Mouse (Mus musculus) embryonic facial prominence, embryonic 13.5 days (tissue): Measurements from ENCODE around the gene Gm17660. TPM values are rescaled to one million over a fixed set of nuclear protein-coding genes. Genes with fewer than 3 reads are reported as not detected.
"Not testable (repeated sequence)": the region's sequence is repeated elsewhere in the genome, so short reads cannot be mapped to it uniquely, and the experiment has no call there.

Experiments
- ATAC-seq: fragments of 200-750 bp; cut with Nextera tagmentation; 2 replicates; pipeline ENCODE4 v1.8.0; 2017; ENCODE audit warnings: low read depth; ENCODE audit not compliant: insufficient number of reproducible peaks, insufficient read depth, low FRiP score, low TSS enrichment
- H3K27ac ChIP-seq: fragments of 300-500 bp; sonication (generic); 2 replicates; pipeline ENCODE4 v1.5.1; 2015; ENCODE audit warnings: moderate library complexity, mild to moderate bottlenecking, inconsistent platforms
- H3K27me3 ChIP-seq: fragments of 300-500 bp; sonication (generic); 2 replicates; pipeline ENCODE4 v1.6.1; 2015; ENCODE audit warnings: mild to moderate bottlenecking, inconsistent platforms
- H3K36me3 ChIP-seq: fragments of 300-500 bp; sonication (generic); 2 replicates; pipeline ENCODE4 v1.6.1; 2015; ENCODE audit warnings: mild to moderate bottlenecking, inconsistent platforms
- H3K4me1 ChIP-seq: fragments of 300-500 bp; sonication (generic); 2 replicates; pipeline ENCODE4 v1.6.1; 2015; ENCODE audit warnings: inconsistent platforms
- H3K4me2 ChIP-seq: fragments of 300-500 bp; sonication (generic); 2 replicates; pipeline ENCODE4 v1.6.1; 2015; ENCODE audit warnings: moderate library complexity, mild to moderate bottlenecking, inconsistent platforms
- H3K4me3 ChIP-seq: fragments of 300-500 bp; sonication (generic); 2 replicates; pipeline ENCODE4 v1.5.1; 2015; ENCODE audit warnings: mild to moderate bottlenecking, inconsistent platforms
- H3K9ac ChIP-seq: fragments of 300-500 bp; sonication (generic); 2 replicates; pipeline ENCODE4 v1.6.1; 2015; ENCODE audit warnings: mild to moderate bottlenecking, inconsistent platforms
- H3K9me3 ChIP-seq: fragments of 300-500 bp; sonication (generic); 2 replicates; pipeline ENCODE4 v1.6.1; 2016; ENCODE audit warnings: inconsistent platforms
- WGBS: fragments of 180-500 bp; shearing (Covaris S2); methylation state at CpG from one replicate; pipeline ENCODE4 v1.1.7; 2015; ENCODE audit warnings: mixed read lengths; 5-methylcytosine and 5-hydroxymethylcytosine counted together
- microRNA-seq: library from miRNA; unstranded; fragments of <30 nt; microRNA quantifications from one replicate; pipeline ENCODE4, GENCODE M21; 2016
- polyA plus RNA-seq: library from polyadenylated mRNA; unstranded; fragments of >200 nt; fragmentation: Nextera tagmentation; extraction: Ambion mirVana; gene quantifications from 2 replicates; pipeline ENCODE4 v1.2.1, GENCODE M21; 2015

Gene Gm17660
- polyA plus RNA-seq, 1 experiment from 2014 or later = not detected

DNA sequence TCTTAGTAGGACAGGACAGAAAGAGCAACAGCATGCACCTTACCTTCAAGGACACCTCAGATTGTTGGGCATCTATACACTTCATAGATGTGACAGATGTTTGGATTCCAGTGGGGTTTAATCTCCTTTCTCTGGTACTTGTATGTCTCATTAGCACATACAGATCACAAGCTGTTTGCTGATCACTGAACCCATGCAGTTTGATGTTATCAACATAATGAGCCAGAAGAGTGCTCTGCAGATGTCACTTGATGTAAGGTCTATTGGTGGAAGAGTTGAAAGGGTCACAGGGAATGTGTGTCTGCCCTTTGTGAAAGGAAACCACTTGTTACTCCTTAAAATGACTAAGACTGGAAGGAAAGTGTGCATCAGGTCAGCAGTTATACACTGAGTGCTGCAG lies 42.3 kb downstream of the Gm17660 start:
- H3K4me1 ChIP-seq = no peaks in the 10 kb centered on the region
- H3K9ac ChIP-seq = no peak overlapping the region
- no peaks in the 10 kb centered on the region for H3K27me3 ChIP-seq
- H3K4me2 ChIP-seq = no peak overlapping the region
- ATAC-seq = no peak
- H3K27ac ChIP-seq = no peak overlapping the region
- no peak overlapping the region for H3K4me3 ChIP-seq
- no peaks in the 10 kb centered on the region for H3K36me3 ChIP-seq
- no peaks in the 10 kb centered on the region for H3K9me3 ChIP-seq

DNA sequence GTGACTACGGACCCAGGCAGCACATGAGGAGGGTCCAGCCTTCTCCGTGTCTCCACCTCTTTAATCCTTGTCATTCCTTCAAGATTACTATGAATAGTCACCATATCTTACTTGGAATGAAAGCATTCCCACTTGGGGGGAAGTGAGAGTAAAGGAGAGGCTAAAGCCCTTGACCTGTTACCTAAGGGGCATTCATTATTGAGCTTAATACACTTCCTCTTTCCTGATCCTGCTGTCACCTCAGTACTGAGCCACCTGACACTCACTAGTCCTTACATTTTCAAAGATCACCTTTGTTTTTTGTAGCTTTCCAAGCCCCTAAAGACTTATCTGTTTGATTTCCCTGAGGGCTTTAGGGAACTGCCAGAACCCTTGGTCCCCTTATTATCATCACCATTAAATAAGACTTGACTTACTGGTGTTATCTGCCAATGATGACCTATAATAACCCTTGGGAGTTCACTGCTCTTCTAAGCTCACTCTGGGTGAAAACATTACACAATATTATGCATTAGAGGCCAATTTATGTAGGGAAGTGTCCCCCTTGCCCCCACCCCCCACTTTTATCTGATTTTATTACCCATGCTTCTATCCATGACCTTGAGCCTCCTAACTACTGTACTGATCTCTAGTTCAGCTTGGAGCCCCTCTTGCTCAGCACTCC lies 44.8 kb downstream of the Gm17660 start:
- H3K27me3 ChIP-seq = no peaks in the 10 kb centered on the region
- H3K4me3 ChIP-seq = no peak overlapping the region
- no peaks in the 10 kb centered on the region for H3K9me3 ChIP-seq
- no peaks in the 10 kb centered on the region for H3K36me3 ChIP-seq
- H3K27ac ChIP-seq = no peak overlapping the region
- no peaks in the 10 kb centered on the region for H3K4me1 ChIP-seq
- H3K9ac ChIP-seq = no peak overlapping the region
- 85% methylated on average over 2 of the region's 2 CpGs for WGBS
- no peak overlapping the region for H3K4me2 ChIP-seq
- no peak for ATAC-seq

DNA sequence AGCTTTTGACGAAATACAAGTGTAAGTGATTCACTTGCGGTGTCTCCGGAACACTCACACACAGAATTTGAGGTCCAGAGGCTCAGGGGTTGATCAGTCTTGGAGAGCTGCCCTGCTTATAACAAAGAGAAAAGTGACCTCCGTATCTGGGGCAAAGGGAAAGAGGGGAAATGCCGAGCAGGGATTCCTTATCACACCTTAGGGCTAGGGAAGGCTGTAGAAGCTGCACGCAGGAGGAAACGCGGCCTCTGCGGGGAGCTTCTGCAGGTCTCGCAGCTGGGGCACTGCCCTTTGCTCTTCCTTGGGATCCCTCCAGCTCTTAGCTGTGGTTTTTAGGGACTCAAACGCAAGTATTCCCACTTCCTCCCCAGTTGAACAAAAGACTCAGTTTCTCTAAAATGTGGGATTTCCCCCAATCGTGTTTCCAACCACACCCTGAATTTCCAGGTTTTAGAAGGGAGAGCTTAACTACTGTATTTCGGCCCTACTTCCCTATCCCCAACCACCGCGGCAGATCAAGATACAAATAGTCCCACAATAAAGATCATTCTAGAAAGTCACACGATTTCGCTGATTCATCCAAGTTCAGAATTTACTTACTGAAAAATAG lies 52.1 kb downstream of the Gm17660 start:
- Histone ChIP-seq H3K4me1 (peaks cover 20% of the 10 kb centered on the region; the same call in 1 of the 2 replicates), H3K9ac (no peak overlapping the region), H3K9me3 (no peaks in the 10 kb centered on the region), H3K4me3 (no peak overlapping the region), H3K27me3 (peaks cover 15% of the 10 kb centered on the region), H3K27ac (no peak overlapping the region), H3K4me2 (no peak overlapping the region), H3K36me3 (no peaks in the 10 kb centered on the region)
- no peak for ATAC-seq
- 37% methylated on average over 17 of the region's 17 CpGs for WGBS

GRCm38 (mm10) chr5:104024762-104025161 lies 52.6 kb downstream of the Gm17660 start:
- Histone ChIP-seq H3K27me3 (peaks cover 15% of the 10 kb centered on the region), H3K27ac (no peak overlapping the region), H3K4me3 (no peak overlapping the region), H3K4me1 (peaks cover 20% of the 10 kb centered on the region; the same call in 1 of the 2 replicates), H3K9ac (no peak overlapping the region), H3K4me2 (no peak overlapping the region), H3K36me3 (no peaks in the 10 kb centered on the region), H3K9me3 (no peaks in the 10 kb centered on the region)
- ATAC-seq = no peak
- WGBS = 51% methylated on average over 11 of the region's 11 CpGs

GRCm38 (mm10) chr5:104024193-104024592 lies 53.2 kb downstream of the Gm17660 start:
- H3K9ac ChIP-seq, H3K4me3 ChIP-seq, H3K36me3 ChIP-seq, H3K27ac ChIP-seq, H3K4me2 ChIP-seq, ATAC-seq, H3K9me3 ChIP-seq: not testable (repeated sequence)
- Histone ChIP-seq H3K27me3 (peaks cover 15% of the 10 kb centered on the region), H3K4me1 (peaks cover 20% of the 10 kb centered on the region; the same call in 1 of the 2 replicates)
- 72% methylated on average over 5 of the region's 5 CpGs for WGBS

GRCm38 (mm10) chr5:104023289-104024020 lies 54.0 kb downstream of the Gm17660 start:
- Histone ChIP-seq H3K9me3 (no peaks in the 10 kb centered on the region), H3K4me3 (no peak overlapping the region), H3K4me2 (no peak overlapping the region), H3K4me1 (peaks cover 20% of the 10 kb centered on the region; the same call in 1 of the 2 replicates), H3K27ac (no peak overlapping the region), H3K36me3 (no peaks in the 10 kb centered on the region), H3K27me3 (peaks cover 15% of the 10 kb centered on the region), H3K9ac (no peak overlapping the region)
- no peak for ATAC-seq
- WGBS = 73% methylated on average over 8 of the region's 8 CpGs

GRCm38 (mm10) chr5:104022558-104022957 lies 54.9 kb downstream of the Gm17660 start:
- Histone ChIP-seq H3K4me3 (no peak overlapping the region), H3K36me3 (peaks cover 5% of the 10 kb centered on the region; the same call in 1 of the 2 replicates), H3K4me2 (peak overlapping the region; percentile 71), H3K9me3 (no peaks in the 10 kb centered on the region), H3K27ac (no peak overlapping the region), H3K27me3 (peaks cover 15% of the 10 kb centered on the region), H3K9ac (no peak overlapping the region), H3K4me1 (peaks cover 20% of the 10 kb centered on the region; the same call in 1 of the 2 replicates)
- no peak for ATAC-seq
- WGBS = 30% methylated on average over 5 of the region's 5 CpGs

DNA sequence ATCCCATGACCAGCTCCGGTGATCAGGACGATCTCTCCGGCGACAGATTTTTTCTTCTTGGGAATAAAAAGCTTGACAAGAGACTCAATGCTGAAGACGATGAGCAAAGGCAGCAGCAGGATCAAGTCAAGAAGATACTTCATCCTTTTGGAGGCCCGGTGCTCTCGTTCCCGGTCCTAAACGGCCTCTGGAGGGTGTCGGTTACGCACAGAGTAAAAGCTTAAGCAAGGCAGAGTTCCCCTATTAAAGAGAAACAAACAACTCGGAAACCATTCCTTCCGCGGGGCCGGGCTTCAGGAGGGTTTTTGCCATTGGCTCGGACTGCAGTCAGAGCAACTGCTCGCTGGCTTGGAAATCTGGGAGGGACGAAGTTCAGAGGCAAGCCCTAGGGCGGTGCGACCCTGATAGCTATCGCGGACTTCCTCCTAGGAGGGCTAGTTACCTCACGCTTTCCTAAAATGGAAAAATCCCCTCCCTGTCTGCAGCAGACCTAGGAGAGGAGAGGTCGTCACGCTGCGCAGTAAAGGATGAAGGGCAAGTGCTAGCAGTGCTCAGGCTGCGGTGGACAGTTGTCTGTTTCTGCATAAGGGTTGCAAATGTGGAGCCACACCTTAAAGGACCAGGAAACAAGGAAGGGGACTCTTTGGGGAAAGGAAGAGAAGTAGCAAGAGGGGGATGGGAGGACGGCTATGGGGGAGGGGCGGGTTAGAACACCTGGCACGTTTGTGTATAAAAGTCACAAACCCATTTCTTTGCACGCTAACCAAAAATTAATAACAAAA lies 55.6 kb downstream of the Gm17660 start, which contains the start of gene Hsd17b11:
Gene Hsd17b11 (minus strand): TSS at position 323 of the 782 bp plus-strand sequence.
- peak within 1 kb of the TSS; percentile 71 for H3K4me2 ChIP-seq
- peaks cover 15% of the 10 kb centered on the region for H3K27me3 ChIP-seq
- peak within 1 kb of the TSS; percentile 70 for H3K9ac ChIP-seq
- ATAC-seq = peak; percentile 77; the same call in 1 of the 2 replicates
- whole genome bisulfite sequencing = 1% methylated on average over 31 of the region's 31 CpGs
- H3K9me3 ChIP-seq = no peaks in the 10 kb centered on the region
- H3K36me3 ChIP-seq = peaks cover 12% of the 10 kb centered on the region
- H3K4me1 ChIP-seq = peaks cover 20% of the 10 kb centered on the region; the same call in 1 of the 2 replicates
- H3K27ac ChIP-seq = peak within 1 kb of the TSS; percentile 79
- peak within 1 kb of the TSS; percentile 50 for H3K4me3 ChIP-seq

Small RNAs within 50 kb of the gene (microRNA-seq; reads per million reads assigned to microRNA genes)
- gene Mir5619 = 1.8 reads per million, percentile 3 among the genes with 10 or more reads in this experiment

Other genes with a start within 250 kb of the Gm17660 start
- gene Klhl8, start 166.3 kb downstream of the Gm17660 start, polyA plus RNA-seq = 15.3 and 17.0 TPM in 2 replicates
- 0.54 TPM in 1 of 2 replicates, not detected in the other for gene Hsd17b13, start 100.2 kb downstream of the Gm17660 start, polyA plus RNA-seq
- 2.8 and 3.6 TPM in 2 replicates for gene Hsd17b11, start 55.7 kb downstream of the Gm17660 start, polyA plus RNA-seq
- 63.0 and 64.0 TPM in 2 replicates for gene Nudt9, start 31.3 kb downstream of the Gm17660 start, polyA plus RNA-seq
- 46.6 and 53.7 TPM in 2 replicates for gene Sparcl1, start 36.1 kb upstream of the Gm17660 start, polyA plus RNA-seq
- gene Dspp, start 93.1 kb upstream of the Gm17660 start, polyA plus RNA-seq = 0.04 TPM in 1 of 2 replicates, not detected in the other
- 1.00 and 1.5 TPM in 2 replicates for gene Dmp1, start 125.0 kb upstream of the Gm17660 start, polyA plus RNA-seq
- gene Ibsp, start 221.6 kb upstream of the Gm17660 start, polyA plus RNA-seq = 239 and 390 TPM in 2 replicates
- not detected in 2 replicates for gene Mepe, start 247.7 kb upstream of the Gm17660 start, polyA plus RNA-seq